Mouse (Mus musculus): ENCODE data around the gene Ccdc194. TPM values are rescaled to one million over a fixed set of nuclear protein-coding genes. Genes with fewer than 3 reads are reported as not detected.
A peak's percentile ranks its signal among the peaks of the same experiment; 100 is the strongest.

Gene Ccdc194
- polyA plus RNA-seq, 1 experiment from 2014 or later: not detected

DNA sequence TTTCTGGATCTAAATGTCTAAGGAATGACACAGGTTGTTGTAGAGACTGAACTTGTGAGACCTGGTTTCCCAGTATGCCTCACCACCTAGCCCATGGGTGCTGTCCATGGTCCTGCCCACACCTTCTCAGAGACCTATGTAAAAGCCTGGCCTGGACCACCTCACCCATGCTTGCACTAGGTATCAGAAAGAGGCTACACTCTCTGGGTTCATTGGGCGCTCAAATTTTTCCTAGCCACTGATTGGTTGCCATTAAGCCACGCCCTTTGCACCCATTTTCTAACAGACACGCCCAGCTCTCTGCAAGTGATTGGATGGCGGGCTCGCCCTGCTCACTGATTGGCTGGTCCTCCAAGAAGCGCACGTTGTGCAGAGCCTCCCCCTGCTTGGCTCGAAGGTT is 41.6 kb downstream of the Ccdc194 start:
- H3K4me2 ChIP-seq (ENCODE audit: low read length): peak overlapping the region; percentile 80; the same call in 1 of the 2 replicates
- peaks cover 56% of the 10 kb centered on the region for H3K36me3 ChIP-seq (ENCODE audit: control insufficient read depth, insufficient read depth, low read length)
- DNase-seq (no peak), ATAC-seq (ENCODE audit: low FRiP score, low TSS enrichment) (no peak)
- no peaks in the 10 kb centered on the region for H3K9me3 ChIP-seq (ENCODE audit: control insufficient read depth, low read length)
- no peak overlapping the region for H3K27ac ChIP-seq (replicated peaks; ENCODE audit: low read depth, low read length)
- WGBS: 52% methylated on average over 8 of the region's 8 CpGs
- no peak overlapping the region for H3K9ac ChIP-seq (replicated peaks; ENCODE audit: low read length)
- peaks cover 20% of the 10 kb centered on the region for H3K4me1 ChIP-seq (ENCODE audit: control insufficient read depth, insufficient read depth, low read length)
- H3K4me3 ChIP-seq (replicated peaks; ENCODE audit: low read depth, low read length): no peak overlapping the region
- H3K27me3 ChIP-seq (ENCODE audit: control insufficient read depth, insufficient read depth, low read length): no peaks in the 10 kb centered on the region

- H3K4me1 ChIP-seq (ENCODE audit: control insufficient read depth, insufficient read depth, low read length): peaks cover 7% of the 10 kb centered on the region; the same call in 1 of the 2 replicates
- WGBS: 89% methylated on average over 11 of the region's 11 CpGs
- H3K36me3 ChIP-seq (ENCODE audit: control insufficient read depth, insufficient read depth, low read length): peaks cover 75% of the 10 kb centered on the region
- no peaks in the 10 kb centered on the region for H3K9me3 ChIP-seq (ENCODE audit: control insufficient read depth, low read length)
- ATAC-seq (ENCODE audit: low FRiP score, low TSS enrichment) (no peak), DNase-seq (no peak)
- no peak overlapping the region for H3K27ac ChIP-seq (replicated peaks; ENCODE audit: low read depth, low read length)
- H3K4me3 ChIP-seq (replicated peaks; ENCODE audit: low read depth, low read length): no peak overlapping the region
- H3K9ac ChIP-seq (replicated peaks; ENCODE audit: low read length): no peak overlapping the region
- H3K27me3 ChIP-seq (ENCODE audit: control insufficient read depth, insufficient read depth, low read length): no peaks in the 10 kb centered on the region
- H3K4me2 ChIP-seq (ENCODE audit: low read length): no peak overlapping the region
Measured at GRCm38 (mm10) chr8:71478943-71479342, 46.6 kb downstream of the Ccdc194 start.

DNA sequence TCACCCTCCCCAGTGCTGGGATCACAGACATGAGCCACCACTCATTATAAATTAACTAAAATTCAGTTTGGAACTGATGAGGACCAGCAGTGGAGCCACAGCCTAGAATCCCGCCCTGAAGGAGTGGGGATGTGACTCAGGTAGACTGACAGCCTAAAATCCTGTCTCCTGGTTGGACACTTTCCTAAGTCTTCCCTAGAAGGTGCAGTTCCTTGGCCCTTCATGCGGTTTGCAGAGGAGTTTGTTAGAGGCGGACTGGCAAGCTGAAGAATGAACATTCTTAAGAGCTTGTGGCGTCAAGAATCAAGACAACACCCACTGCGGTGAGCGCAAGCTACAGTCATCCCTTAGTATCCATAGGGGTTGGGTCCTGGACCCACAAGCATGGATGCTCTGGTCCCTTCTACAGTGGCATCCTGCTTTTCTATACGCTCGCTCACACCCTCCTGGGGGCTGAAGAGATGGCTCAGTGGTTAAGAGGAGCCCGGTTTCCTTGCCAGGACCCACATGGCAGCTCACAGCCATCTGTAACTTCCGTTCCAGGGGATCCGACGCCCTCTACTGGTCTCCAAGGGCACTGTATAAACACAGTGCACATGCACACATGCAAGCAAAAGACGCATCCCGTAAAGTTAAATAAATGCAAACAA is 48.2 kb downstream of the Ccdc194 start:
- peak overlapping the region; percentile 62; the same call in 1 of the 2 replicates for H3K9ac ChIP-seq (replicated peaks; ENCODE audit: low read length)
- peak overlapping the region; percentile 90 for H3K27ac ChIP-seq (replicated peaks; ENCODE audit: low read depth, low read length)
- no peaks in the 10 kb centered on the region for H3K9me3 ChIP-seq (ENCODE audit: control insufficient read depth, low read length)
- no peak for ATAC-seq (ENCODE audit: low FRiP score, low TSS enrichment)
- H3K4me3 ChIP-seq (replicated peaks; ENCODE audit: low read depth, low read length): peak overlapping the region; percentile 47
- H3K4me2 ChIP-seq (ENCODE audit: low read length): peak overlapping the region; percentile 69
- peak; percentile 60 for DNase-seq
- peaks cover 3% of the 10 kb centered on the region; the same call in 1 of the 2 replicates for H3K4me1 ChIP-seq (ENCODE audit: control insufficient read depth, insufficient read depth, low read length)
- WGBS: 40% methylated on average over 14 of the region's 14 CpGs
- H3K36me3 ChIP-seq (ENCODE audit: control insufficient read depth, insufficient read depth, low read length): peaks cover 76% of the 10 kb centered on the region
- H3K27me3 ChIP-seq (ENCODE audit: control insufficient read depth, insufficient read depth, low read length): no peaks in the 10 kb centered on the region

- Histone ChIP-seq H3K4me2 (ENCODE audit: low read length) (peak overlapping the region; percentile 69), H3K36me3 (ENCODE audit: control insufficient read depth, insufficient read depth, low read length) (peaks cover 76% of the 10 kb centered on the region), H3K27me3 (ENCODE audit: control insufficient read depth, insufficient read depth, low read length) (no peaks in the 10 kb centered on the region), H3K9ac (replicated peaks; ENCODE audit: low read length) (peak overlapping the region; percentile 62), H3K4me3 (replicated peaks; ENCODE audit: low read depth, low read length) (peak overlapping the region; percentile 47), H3K27ac (replicated peaks; ENCODE audit: low read depth, low read length) (peak overlapping the region; percentile 90), H3K9me3 (ENCODE audit: control insufficient read depth, low read length) (no peaks in the 10 kb centered on the region), H3K4me1 (ENCODE audit: control insufficient read depth, insufficient read depth, low read length) (peaks cover 3% of the 10 kb centered on the region; the same call in 1 of the 2 replicates)
- DNase-seq: peak; percentile 90
- WGBS: under 1% methylated on average over 95 of the region's 121 CpGs
- ATAC-seq (ENCODE audit: low FRiP score, low TSS enrichment): peak; percentile 81
Measured at GRCm38 (mm10) chr8:71476099-71476940, 49.2 kb downstream of the Ccdc194 start.

GRCm38 (mm10) chr8:71475702-71476075 is 49.8 kb downstream of the Ccdc194 start:
- Histone ChIP-seq H3K4me3 (replicated peaks; ENCODE audit: low read depth, low read length) (peak overlapping the region; percentile 47), H3K36me3 (ENCODE audit: control insufficient read depth, insufficient read depth, low read length) (peaks cover 73% of the 10 kb centered on the region), H3K27me3 (ENCODE audit: control insufficient read depth, insufficient read depth, low read length) (no peaks in the 10 kb centered on the region), H3K4me2 (ENCODE audit: low read length) (peak overlapping the region; percentile 69), H3K27ac (replicated peaks; ENCODE audit: low read depth, low read length) (peak overlapping the region; percentile 90), H3K9me3 (ENCODE audit: control insufficient read depth, low read length) (no peaks in the 10 kb centered on the region), H3K4me1 (ENCODE audit: control insufficient read depth, insufficient read depth, low read length) (peaks cover 3% of the 10 kb centered on the region; the same call in 1 of the 2 replicates), H3K9ac (replicated peaks; ENCODE audit: low read length) (peak overlapping the region; percentile 62)
- ATAC-seq (ENCODE audit: low FRiP score, low TSS enrichment) (no peak), DNase-seq (no peak)
- 32% methylated on average over 4 of the region's 4 CpGs for WGBS

DNA sequence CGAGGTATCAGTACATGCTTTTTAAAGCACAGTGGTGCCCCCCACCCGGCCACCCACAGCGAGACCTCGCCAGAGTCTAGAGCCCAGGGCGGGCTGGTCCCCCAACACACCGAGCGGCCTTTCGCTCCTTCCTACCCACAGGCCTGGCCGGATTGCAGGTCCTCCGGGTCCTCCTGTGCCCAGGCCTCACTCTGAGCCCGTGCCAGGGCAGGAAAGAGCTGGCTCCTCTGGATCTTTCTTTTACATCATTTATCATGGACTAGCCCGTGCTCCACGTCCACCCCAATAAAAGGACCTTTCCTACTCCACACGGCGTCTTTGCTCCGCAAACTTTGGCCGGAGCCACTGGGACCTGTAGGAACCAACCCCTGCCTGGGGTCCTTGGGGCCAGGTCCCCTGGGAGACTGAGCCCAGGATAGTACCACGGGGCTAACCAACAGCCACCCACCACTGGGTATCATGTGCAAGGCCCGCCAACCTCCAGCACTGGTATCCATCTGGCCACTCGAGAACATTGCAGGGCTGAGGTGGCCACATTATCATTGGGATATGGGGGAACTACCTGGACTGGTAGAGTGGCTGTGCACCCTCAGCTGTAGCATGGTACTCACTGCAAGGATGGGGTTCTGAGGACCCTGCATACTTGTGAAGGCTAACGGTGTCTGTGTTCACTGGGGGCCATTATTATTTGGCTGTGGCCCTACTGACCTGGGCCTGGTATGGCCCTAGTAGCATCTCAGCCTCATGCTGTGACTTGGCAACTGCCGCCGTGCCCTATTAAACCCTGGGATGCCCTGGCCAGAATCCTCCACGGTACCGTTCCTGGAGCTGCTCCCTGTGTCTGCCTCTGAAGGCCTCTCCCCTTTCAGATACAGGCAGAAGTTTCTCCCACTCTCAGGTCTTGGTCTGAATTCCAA is 50.5 kb downstream of the Ccdc194 start:
- ATAC-seq (ENCODE audit: low FRiP score, low TSS enrichment): no peak

GRCm38 (mm10) chr8:71474344-71474743 is 51.2 kb downstream of the Ccdc194 start:
- Histone ChIP-seq H3K4me1 (ENCODE audit: control insufficient read depth, insufficient read depth, low read length) (peaks cover 13% of the 10 kb centered on the region), H3K4me3 (replicated peaks; ENCODE audit: low read depth, low read length) (no peak overlapping the region), H3K27me3 (ENCODE audit: control insufficient read depth, insufficient read depth, low read length) (no peaks in the 10 kb centered on the region), H3K4me2 (ENCODE audit: low read length) (no peak overlapping the region), H3K9ac (replicated peaks; ENCODE audit: low read length) (no peak overlapping the region), H3K27ac (replicated peaks; ENCODE audit: low read depth, low read length) (no peak overlapping the region), H3K9me3 (ENCODE audit: control insufficient read depth, low read length) (no peaks in the 10 kb centered on the region), H3K36me3 (ENCODE audit: control insufficient read depth, insufficient read depth, low read length) (peaks cover 59% of the 10 kb centered on the region)
- DNase-seq (no peak), ATAC-seq (ENCODE audit: low FRiP score, low TSS enrichment) (no peak)
- 95% methylated on average over 18 of the region's 18 CpGs for WGBS

More for the DNA sequence above, 50.5 kb downstream of the Ccdc194 start:
- peak overlapping the region; percentile 90; the same call in 1 of the 2 replicates for H3K27ac ChIP-seq (replicated peaks; ENCODE audit: low read depth, low read length)
- no peaks in the 10 kb centered on the region for H3K27me3 ChIP-seq (ENCODE audit: control insufficient read depth, insufficient read depth, low read length)
- no peak overlapping the region for H3K4me2 ChIP-seq (ENCODE audit: low read length)
- H3K9me3 ChIP-seq (ENCODE audit: control insufficient read depth, low read length): no peaks in the 10 kb centered on the region
- H3K9ac ChIP-seq (replicated peaks; ENCODE audit: low read length): peak overlapping the region; percentile 62; the same call in 1 of the 2 replicates
- peaks cover 66% of the 10 kb centered on the region for H3K36me3 ChIP-seq (ENCODE audit: control insufficient read depth, insufficient read depth, low read length)
- H3K4me3 ChIP-seq (replicated peaks; ENCODE audit: low read depth, low read length): no peak overlapping the region
- WGBS: 90% methylated on average over 25 of the region's 25 CpGs
- H3K4me1 ChIP-seq (ENCODE audit: control insufficient read depth, insufficient read depth, low read length): peaks cover 9% of the 10 kb centered on the region
- no peak for DNase-seq

Measured in midbrain, embryonic 14.5 days (tissue).